Mouse (Mus musculus) bone marrow macrophage, adult 2 months (primary cell): ENCODE measurements around the gene Gm9758. TPM values are rescaled to one million over a fixed set of nuclear protein-coding genes. Genes with fewer than 3 reads are reported as not detected.
"Not testable (repeated sequence)": the region's sequence is repeated elsewhere in the genome, so short reads cannot be mapped to it uniquely, and the experiment has no call there.

ENCODE experiments used
- H3K27ac ChIP-seq: 2 replicates; pipeline ENCODE4 v1.5.1; 2012; ENCODE audit warnings: low read depth, low read length; ENCODE audit not compliant: insufficient read depth
- H3K4me1 ChIP-seq: 2 replicates; pipeline ENCODE4 v1.6.1; 2012; ENCODE audit warnings: low read length; ENCODE audit not compliant: control insufficient read depth, insufficient read depth
- H3K4me3 ChIP-seq: 2 replicates; pipeline ENCODE4 v1.5.1; 2012; ENCODE audit warnings: mild to moderate bottlenecking, low read length, moderate library complexity; ENCODE audit not compliant: insufficient read depth
- CTCF ChIP-seq: IDR thresholded peaks from 2 replicates; pipeline ENCODE4 v1.5.1; 2012; ENCODE audit warnings: low read depth, mild to moderate bottlenecking, low read length, moderate library complexity
- POLR2A ChIP-seq: IDR thresholded peaks from 2 replicates; pipeline ENCODE4 v1.6.1; 2012; ENCODE audit warnings: mild to moderate bottlenecking, low read depth, low read length, borderline replicate concordance
- polyA plus RNA-seq: library from polyadenylated mRNA; stranded (reverse); fragments of >200 nt; gene quantifications from 2 replicates; pipeline ENCODE4 v1.2.4, GENCODE M21; 2012; ENCODE audit not compliant: missing spikeins, insufficient read depth, insufficient read length

Gm9758 gene
- polyA plus RNA-seq, 1 experiment = not detected

DNA sequence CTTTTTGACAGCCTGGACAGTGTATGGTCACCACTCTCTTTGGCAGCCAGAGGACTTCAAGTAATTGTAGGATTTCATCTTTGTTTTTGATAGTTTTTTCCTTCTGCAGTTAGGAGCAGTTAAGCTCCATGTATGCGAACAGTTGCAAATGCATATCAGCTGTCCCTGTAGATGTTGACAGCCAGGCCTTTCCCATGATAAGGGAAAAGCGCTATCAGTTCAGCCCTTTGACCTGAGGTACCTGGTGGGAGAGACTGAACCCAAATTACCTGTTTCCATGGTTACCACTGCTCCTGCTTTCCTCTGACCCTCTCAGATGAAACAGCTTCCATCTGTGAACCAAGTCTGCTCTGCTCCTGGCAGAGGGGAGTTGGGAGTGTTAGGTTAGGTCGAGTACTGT, 22.5 kb downstream of the Gm9758 start:
- H3K27ac ChIP-seq = no peak overlapping the region
- H3K4me1 ChIP-seq = no peaks in the 10 kb centered on the region
- H3K4me3 ChIP-seq = no peak overlapping the region
- TF ChIP-seq POLR2A = no peak
- TF ChIP-seq CTCF = no peak

DNA sequence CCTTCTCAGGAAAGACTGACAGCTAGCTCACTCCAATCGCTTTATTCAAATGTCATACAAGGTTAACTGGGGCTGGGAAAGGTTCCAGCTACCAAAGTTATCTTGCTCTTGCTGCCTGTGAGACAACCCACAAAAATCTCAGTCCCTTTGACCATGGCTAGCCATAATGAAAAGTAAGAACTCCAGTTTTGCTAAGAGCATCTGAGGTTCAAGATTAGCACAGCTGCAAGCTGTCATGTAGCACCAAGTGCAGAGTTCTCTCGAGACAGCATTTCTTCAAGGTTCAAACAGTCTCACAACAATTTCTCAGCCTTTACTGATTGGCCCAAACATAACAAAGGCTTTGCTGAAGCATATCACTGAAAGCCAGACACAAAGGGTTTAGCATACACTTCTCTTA, 29.4 kb downstream of the Gm9758 start:
- H3K27ac ChIP-seq, H3K4me1 ChIP-seq, H3K4me3 ChIP-seq: not testable (repeated sequence)

Other genes with a start within 250 kb of the Gm9758 start
- not detected in 2 replicates for gene Speer4e, start 23.5 kb upstream of the Gm9758 start, polyA plus RNA-seq
- gene Gm10354, start 64.0 kb upstream of the Gm9758 start, polyA plus RNA-seq = not detected in 2 replicates
- gene Gm17019, start 118.1 kb upstream of the Gm9758 start, polyA plus RNA-seq = not detected in 2 replicates